ENCODE assay signal across 11 mouse cellular contexts in the genomic region with DNA sequence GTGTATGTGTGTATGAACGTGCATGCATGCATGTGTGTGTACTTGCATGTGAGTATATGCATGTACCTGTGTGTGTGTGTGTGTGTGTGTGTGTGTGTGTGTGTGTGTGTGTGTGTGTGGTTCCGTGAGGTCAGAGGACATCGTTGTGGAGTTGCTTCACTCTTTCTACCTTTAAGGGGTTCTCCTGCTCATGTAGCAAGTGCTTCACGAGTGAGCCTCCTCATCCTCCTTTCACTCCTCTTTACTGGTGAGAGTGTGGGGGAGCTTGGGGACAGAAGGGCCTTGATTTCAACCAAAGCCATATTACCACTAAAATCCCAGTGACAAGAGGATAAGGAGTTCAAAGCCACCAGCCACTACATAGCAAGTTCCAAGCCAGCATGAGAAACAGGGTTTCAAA. TPM values are rescaled to one million over a fixed set of nuclear protein-coding genes. Genes with fewer than 3 reads are reported as not detected.
DNase-seq lines count a peak whose midpoint lies in the region; ATAC-seq lines count a peak whose summit lies in the region.
"Had no signal": no experiment of that assay in that cellular context is flagged by ENCODE, and none has a peak within 500 bp of the region (broad histone marks: within the 10 kb centered on the region; RNA-seq: fewer than 3 reads in every experiment).

No protein-coding gene starts in this region.

- 0 out of 2 replicates have a peak overlapping the region, but pooled peaks have one; percentile 7 for H3K9ac ChIP-seq in kidney, embryonic 15.5 days

- H3K9me3 ChIP-seq in kidney, embryonic 15.5 days (replicated peaks), result no peaks in the 10 kb centered on the region
- no peaks in the 10 kb centered on the region for H3K9me3 ChIP-seq in limb, embryonic 10.5 days (replicated peaks)

- H3K4me2 ChIP-seq in kidney, embryonic 15.5 days, result peak overlapping the region; percentile 44

- no peaks in the 10 kb centered on the region for H3K27me3 ChIP-seq in kidney, embryonic 15.5 days
- no peaks in the 10 kb centered on the region for H3K27me3 ChIP-seq in limb, embryonic 10.5 days (ENCODE audit: low read depth, poor library complexity, severe bottlenecking)

- ATAC-seq in kidney, embryonic 15.5 days (replicated peaks; ENCODE audit: low FRiP score), result no peak

- peak; percentile 3 for DNase-seq in gastrocnemius, postnatal 25 days
- no peak for DNase-seq in gastrocnemius, postnatal 14 days
- DNase-seq in kidney, postnatal 36 days, result no peak
- DNase-seq in ES-CJ7 (ENCODE audit: low read depth, low spot score), result peak; percentile 15
- no peak for DNase-seq in limb, embryonic 10.5 days (ENCODE audit: low spot score)
- DNase-seq in urinary bladder, postnatal 14 days (ENCODE audit: low spot score), result no peak
- no peak for DNase-seq in urinary bladder, postnatal 36 days (ENCODE audit: low spot score in 2 of 2)
- DNase-seq: cerebellum, postnatal 25 days had no signal

- H3K36me3 ChIP-seq in kidney, embryonic 15.5 days, result no peaks in the 10 kb centered on the region
- H3K36me3 ChIP-seq in limb, embryonic 10.5 days, result no peaks in the 10 kb centered on the region

- H3K27ac ChIP-seq in kidney, embryonic 15.5 days, result peak overlapping the region; percentile 92
- peak overlapping the region; percentile 86 for H3K27ac ChIP-seq in limb, embryonic 10.5 days

- WGBS in kidney, embryonic 15.5 days, result 62% methylated on average over 4 of the region's 4 CpGs
- WGBS in limb, embryonic 10.5 days, result 85% methylated on average over 4 of the region's 4 CpGs

- intact Hi-C loops in gastrocnemius, postnatal 14 days (cut with DNase I; ENCODE audit: low total_unique reads), result loop anchor here (5.0 kb wide), 3 partner anchors 45 to 320 kb away; no protein-coding TSS in a partner anchor

- no peak overlapping the region for H3K4me3 ChIP-seq in kidney, embryonic 15.5 days (replicated peaks)
- no peak overlapping the region for H3K4me3 ChIP-seq in limb, embryonic 10.5 days

- H3K4me1 ChIP-seq in kidney, embryonic 15.5 days, result peaks cover 24% of the 10 kb centered on the region
- H3K4me1 ChIP-seq in limb, embryonic 10.5 days, result peaks cover 25% of the 10 kb centered on the region

RNA-seq across cellular contexts. Expression of a gene that starts 10.5 kb away (rescaled TPM):
- 1 to 10 TPM in 1 of 2 experiments, under 1 TPM in 1; 0.64 to 1.2 TPM for total RNA-seq in gastrocnemius, postnatal 25 days (2021)
- under 1 TPM; 0.78 to 0.90 TPM for total RNA-seq in gastrocnemius, postnatal 14 days (2021)
- 0.35 and 0.49 TPM in 2 replicates for polyA plus RNA-seq in kidney, embryonic 15.5 days (2015; fragmentation: Nextera tagmentation; extraction: Ambion mirVana)
- polyA plus RNA-seq in limb, embryonic 10.5 days (2016; fragmentation: Nextera tagmentation; extraction: Ambion mirVana), result 0.09 and 0.10 TPM in 2 replicates
- total RNA-seq: hematopoietic stem cell, adult 5-6 weeks had no signal

RNA-seq across cellular contexts. Expression of a gene that starts 30.0 kb away (rescaled TPM):
- 10 to 100 TPM; 14.5 to 16.6 TPM for total RNA-seq in gastrocnemius, postnatal 25 days (2021)
- total RNA-seq in gastrocnemius, postnatal 14 days (2021), result 10 to 100 TPM; 14.5 to 18.3 TPM
- 20.3 and 21.3 TPM in 2 replicates for polyA plus RNA-seq in kidney, embryonic 15.5 days (2015; fragmentation: Nextera tagmentation; extraction: Ambion mirVana)
- 14.8 and 19.7 TPM in 2 replicates for polyA plus RNA-seq in limb, embryonic 10.5 days (2016; fragmentation: Nextera tagmentation; extraction: Ambion mirVana)

RNA-seq across cellular contexts. Expression of a gene that starts 33.5 kb away (rescaled TPM):
- 1 to 10 TPM; 1.7 to 4.7 TPM for total RNA-seq in gastrocnemius, postnatal 25 days (2021)
- total RNA-seq in gastrocnemius, postnatal 14 days (2021), result 1 to 10 TPM; 2.5 to 3.9 TPM
- polyA plus RNA-seq in kidney, embryonic 15.5 days (2015; fragmentation: Nextera tagmentation; extraction: Ambion mirVana), result 3.6 and 4.9 TPM in 2 replicates
- polyA plus RNA-seq in limb, embryonic 10.5 days (2016; fragmentation: Nextera tagmentation; extraction: Ambion mirVana), result 0.38 and 0.48 TPM in 2 replicates
- total RNA-seq: hematopoietic stem cell, adult 5-6 weeks had no signal

RNA-seq across cellular contexts. Expression of a gene that starts 36.2 kb away (rescaled TPM):
- not detected for total RNA-seq in gastrocnemius, postnatal 25 days (2021)
- not detected for total RNA-seq in gastrocnemius, postnatal 14 days (2021)
- polyA plus RNA-seq in kidney, embryonic 15.5 days (2015; fragmentation: Nextera tagmentation; extraction: Ambion mirVana), result not detected in 2 replicates
- not detected in 2 replicates for polyA plus RNA-seq in limb, embryonic 10.5 days (2016; fragmentation: Nextera tagmentation; extraction: Ambion mirVana)
- total RNA-seq: hematopoietic stem cell, adult 5-6 weeks; layer of hippocampus, postnatal 14 days had no signal

RNA-seq across cellular contexts. Expression of a gene that starts 54.2 kb away (rescaled TPM):
- 1 to 10 TPM; 1.8 to 3.2 TPM for total RNA-seq in gastrocnemius, postnatal 25 days (2021)
- 1 to 10 TPM; 3.8 to 5.1 TPM for total RNA-seq in gastrocnemius, postnatal 14 days (2021)
- polyA plus RNA-seq in kidney, embryonic 15.5 days (2015; fragmentation: Nextera tagmentation; extraction: Ambion mirVana), result 15.1 and 17.0 TPM in 2 replicates
- polyA plus RNA-seq in limb, embryonic 10.5 days (2016; fragmentation: Nextera tagmentation; extraction: Ambion mirVana), result 7.1 and 10.1 TPM in 2 replicates
- total RNA-seq: hematopoietic stem cell, adult 5-6 weeks had no signal

Comparison
In these comparisons a context has a peak if more than half of its experiments do, and no peak if none do; other contexts are left out.
1. DNase-seq: peak in gastrocnemius, postnatal 25 days (single experiment) and ES-CJ7 (single experiment); none in gastrocnemius, postnatal 14 days (single experiment), kidney, postnatal 36 days (0 of 2), limb, embryonic 10.5 days (single experiment), urinary bladder, postnatal 14 days (single experiment) and urinary bladder, postnatal 36 days (0 of 2).